ENCODE assay signal across 8 mouse cellular contexts in genomic region chr7:142470808-142471413, GRCm38 (mm10). TPM values are rescaled to one million over a fixed set of nuclear protein-coding genes. Genes with fewer than 3 reads are reported as not detected.
DNase-seq lines count a peak whose midpoint lies in the region; ATAC-seq lines count a peak whose summit lies in the region.

No protein-coding gene starts in this region.

- peak; percentile 21 for DNase-seq in kidney, adult 9 months
- no peak for DNase-seq in kidney, adult 8-10 months
- peak; percentile 46 for DNase-seq in ZHBTc4 (ENCODE audit: low read depth, low spot score)
- peak; percentile 67 to 71 for DNase-seq in gastrocnemius, postnatal 36 days
- no peak for DNase-seq in spleen, adult 18-20 months

- H3K9ac ChIP-seq in intestine, embryonic 16.5 days (ENCODE audit: low read depth, low read length) = peak overlapping the region; percentile 76
- no peak overlapping the region for H3K9ac ChIP-seq in midbrain, embryonic 13.5 days (replicated peaks)

- WGBS in intestine, embryonic 16.5 days = 23% methylated on average over 4 of the region's 4 CpGs
- WGBS in midbrain, embryonic 13.5 days = 24% methylated on average over 4 of the region's 4 CpGs

- H3K4me1 ChIP-seq in intestine, embryonic 16.5 days (ENCODE audit: control insufficient read depth, insufficient read depth, low read length) = peaks cover 13% of the 10 kb centered on the region
- peaks cover 20% of the 10 kb centered on the region for H3K4me1 ChIP-seq in midbrain, embryonic 13.5 days (replicated peaks)

- H3K36me3 ChIP-seq in intestine, embryonic 16.5 days (ENCODE audit: control insufficient read depth, insufficient read depth, low read length) = no peaks in the 10 kb centered on the region
- H3K36me3 ChIP-seq in midbrain, embryonic 13.5 days = no peaks in the 10 kb centered on the region

- ATAC-seq in intestine, embryonic 16.5 days = peak; percentile 65; the same call in 1 of the 2 replicates
- ATAC-seq in midbrain, embryonic 13.5 days = peak; percentile 37; the same call in 1 of the 2 replicates
- no peak for ATAC-seq in inflammation-experienced regulatory T-cells, adult 6 months

- no peaks in the 10 kb centered on the region for H3K27me3 ChIP-seq in intestine, embryonic 16.5 days (replicated peaks; ENCODE audit: control insufficient read depth, insufficient read depth, low read length)
- no peaks in the 10 kb centered on the region for H3K27me3 ChIP-seq in midbrain, embryonic 13.5 days

- H3K4me2 ChIP-seq in intestine, embryonic 16.5 days (ENCODE audit: low read depth, low read length) = peak overlapping the region; percentile 64; the same call in 1 of the 2 replicates
- H3K4me2 ChIP-seq in midbrain, embryonic 13.5 days (replicated peaks) = no peak overlapping the region

- peak overlapping the region; percentile 93 for H3K27ac ChIP-seq in intestine, embryonic 16.5 days (ENCODE audit: low read length)
- no peak overlapping the region for H3K27ac ChIP-seq in midbrain, embryonic 13.5 days

- peak overlapping the region; percentile 46; the same call in 1 of the 2 replicates for H3K4me3 ChIP-seq in intestine, embryonic 16.5 days (ENCODE audit: low read length)
- no peak overlapping the region for H3K4me3 ChIP-seq in midbrain, embryonic 13.5 days (replicated peaks)

- intact Hi-C loops in gastrocnemius, postnatal 36 days (cut with DNase I) = no loop called here

- H3K9me3 ChIP-seq in intestine, embryonic 16.5 days (ENCODE audit: control insufficient read depth, low read length) = no peaks in the 10 kb centered on the region
- no peaks in the 10 kb centered on the region for H3K9me3 ChIP-seq in midbrain, embryonic 13.5 days

RNA-seq across cellular contexts. Expression of gene Lsp1, which starts 10.3 kb away (rescaled TPM):
- 10 to 100 TPM; 37.2 to 75.3 TPM for total RNA-seq in gastrocnemius, postnatal 36 days (2021)
- polyA plus RNA-seq in intestine, embryonic 16.5 days (2015; fragmentation: Nextera tagmentation; extraction: Ambion mirVana) = 125 and 134 TPM in 2 replicates
- 6.5 and 6.9 TPM in 2 replicates for polyA plus RNA-seq in midbrain, embryonic 13.5 days (2015; fragmentation: Nextera tagmentation; extraction: Ambion mirVana)
- 1,000 to 10,000 TPM; 1,183 to 1,943 (median 1,210) TPM for polyA plus RNA-seq in inflammation-experienced regulatory T-cells, adult 6 months (2017; shearing (Covaris generic))

RNA-seq across cellular contexts. Expression of gene Tnnt3, which starts 27.7 kb away (rescaled TPM):
- total RNA-seq in gastrocnemius, postnatal 36 days (2021) = over 10,000 TPM; 32,612 to 32,921 TPM
- polyA plus RNA-seq in intestine, embryonic 16.5 days (2015; fragmentation: Nextera tagmentation; extraction: Ambion mirVana) = 2.1 and 3.2 TPM in 2 replicates
- polyA plus RNA-seq in midbrain, embryonic 13.5 days (2015; fragmentation: Nextera tagmentation; extraction: Ambion mirVana) = 0.68 and 1.0 TPM in 2 replicates
- 1 to 10 TPM; 2.5 to 3.8 (median 2.8) TPM for polyA plus RNA-seq in inflammation-experienced regulatory T-cells, adult 6 months (2017; shearing (Covaris generic))

RNA-seq across cellular contexts. Expression of gene Tnni2, which starts 29.3 kb away (rescaled TPM):
- over 10,000 TPM; 17,613 to 18,280 TPM for total RNA-seq in gastrocnemius, postnatal 36 days (2021)
- 4.3 and 4.7 TPM in 2 replicates for polyA plus RNA-seq in intestine, embryonic 16.5 days (2015; fragmentation: Nextera tagmentation; extraction: Ambion mirVana)
- polyA plus RNA-seq in midbrain, embryonic 13.5 days (2015; fragmentation: Nextera tagmentation; extraction: Ambion mirVana) = 0.59 and 0.75 TPM in 2 replicates
- polyA plus RNA-seq in inflammation-experienced regulatory T-cells, adult 6 months (2017; shearing (Covaris generic)) = not detected

RNA-seq across cellular contexts. Expression of gene Syt8, which starts 36.3 kb away (rescaled TPM):
- total RNA-seq in gastrocnemius, postnatal 36 days (2021) = not detected
- polyA plus RNA-seq in intestine, embryonic 16.5 days (2015; fragmentation: Nextera tagmentation; extraction: Ambion mirVana) = 8.8 and 10.4 TPM in 2 replicates
- polyA plus RNA-seq in midbrain, embryonic 13.5 days (2015; fragmentation: Nextera tagmentation; extraction: Ambion mirVana) = not detected in 2 replicates
- polyA plus RNA-seq in inflammation-experienced regulatory T-cells, adult 6 months (2017; shearing (Covaris generic)) = not detected

Comparison
In these comparisons a context has a peak if more than half of its experiments do, and no peak if none do; other contexts are left out.
1. DNase-seq: peak in kidney, adult 9 months (single experiment), ZHBTc4 (single experiment) and gastrocnemius, postnatal 36 days (2 of 2); none in kidney, adult 8-10 months (0 of 2) and spleen, adult 18-20 months (0 of 2).
2. RNA of gene Lsp1, which starts 10.3 kb away (polyA plus RNA-seq): 1,183 to 1,943 TPM in inflammation-experienced regulatory T-cells, adult 6 months and 125 to 134 TPM in intestine, embryonic 16.5 days; 6.5 to 6.9 TPM in midbrain, embryonic 13.5 days; every median in the first group is over 10 times any median in the second.